ENCODE assay signal across 12 mouse cellular contexts in the genomic region with DNA sequence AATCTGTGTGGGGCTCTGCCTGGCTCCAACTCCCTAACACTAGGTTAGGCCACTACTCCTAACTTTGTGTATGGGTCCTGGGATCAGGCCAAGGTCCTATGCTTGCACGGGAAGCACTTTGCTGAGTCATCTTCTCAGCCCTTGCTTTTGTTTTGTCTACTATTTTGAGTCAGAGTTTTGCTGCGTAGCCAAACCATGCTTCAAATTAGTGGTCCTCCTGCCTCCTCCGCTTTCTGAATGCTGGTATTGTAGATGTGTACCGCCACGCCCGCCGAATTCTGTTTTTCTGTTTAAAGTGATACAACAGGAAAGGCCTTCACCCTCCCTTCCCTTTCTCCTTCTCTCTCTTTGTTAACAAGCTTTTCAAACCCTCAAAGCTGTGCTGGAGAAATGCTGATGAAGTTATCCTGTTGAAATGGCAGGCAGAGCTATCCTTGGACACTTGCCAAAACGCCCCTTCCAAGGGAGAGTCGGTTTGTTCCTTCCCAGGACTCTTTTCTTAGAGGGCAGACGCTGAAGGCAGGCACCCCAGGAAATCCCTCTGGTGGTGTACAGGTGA. TPM values are rescaled to one million over a fixed set of nuclear protein-coding genes. Genes with fewer than 3 reads are reported as not detected.
DNase-seq lines count a peak whose midpoint lies in the region; ATAC-seq and TF ChIP-seq lines count a peak whose summit lies in the region.
"Had no signal": no experiment of that assay in that cellular context is flagged by ENCODE, and none has a peak within 500 bp of the region (broad histone marks: within the 10 kb centered on the region; RNA-seq: fewer than 3 reads in every experiment).

No protein-coding gene starts in this region.

- H3K36me3 ChIP-seq in heart, postnatal 0 days (replicated peaks; ENCODE audit: control insufficient read depth, insufficient read depth, low read length), result no peaks in the 10 kb centered on the region
- H3K36me3 ChIP-seq in neural tube, embryonic 11.5 days (ENCODE audit: control insufficient read depth, insufficient read depth, low read length), result no peaks in the 10 kb centered on the region
- no peaks in the 10 kb centered on the region for H3K36me3 ChIP-seq in forebrain, embryonic 10.5 days (replicated peaks)
- H3K36me3 ChIP-seq: limb, embryonic 12.5 days had no signal

- H3K9me3 ChIP-seq in heart, postnatal 0 days (replicated peaks; ENCODE audit: control insufficient read depth, low read length), result no peaks in the 10 kb centered on the region
- H3K9me3 ChIP-seq in neural tube, embryonic 11.5 days (ENCODE audit: control insufficient read depth, low read length), result no peaks in the 10 kb centered on the region
- no peaks in the 10 kb centered on the region for H3K9me3 ChIP-seq in forebrain, embryonic 10.5 days
- H3K9me3 ChIP-seq: limb, embryonic 12.5 days had no signal

- H3K4me1 ChIP-seq in heart, postnatal 0 days (ENCODE audit: control insufficient read depth, insufficient read depth), result no peaks in the 10 kb centered on the region
- no peaks in the 10 kb centered on the region for H3K4me1 ChIP-seq in neural tube, embryonic 11.5 days (ENCODE audit: control insufficient read depth, insufficient read depth, low read length)
- H3K4me1 ChIP-seq in forebrain, embryonic 10.5 days, result peaks cover 48% of the 10 kb centered on the region

- peak; percentile 14 for DNase-seq in heart, postnatal 0 days (ENCODE audit: low spot score)
- DNase-seq in heart, adult 9 months (ENCODE audit: low spot score in 2 of 2), result no peak
- peak; percentile 48 for DNase-seq in neural tube, embryonic 11.5 days (ENCODE audit: low spot score)
- DNase-seq in neural tube, embryonic 10.5 days (ENCODE audit: extremely low spot score, low spot score), result no peak
- DNase-seq in forebrain, embryonic 10.5 days (ENCODE audit: extremely low spot score, low spot score), result no peak
- DNase-seq in ovary, postnatal 36 days (ENCODE audit: low spot score), result peak; percentile 28
- no peak for DNase-seq in gastrocnemius, postnatal 10 days
- DNase-seq: thymus, postnatal 36 days had no signal

- H3K4me2 ChIP-seq in heart, postnatal 0 days (ENCODE audit: low read depth, low read length), result no peak overlapping the region
- no peak overlapping the region for H3K4me2 ChIP-seq in neural tube, embryonic 11.5 days (ENCODE audit: low read depth)
- H3K4me2 ChIP-seq: limb, embryonic 12.5 days had no signal

- ATAC-seq in heart, postnatal 0 days (ENCODE audit: insufficient read depth, low read depth), result peak; percentile 17; the same call in 1 of the 2 replicates
- ATAC-seq in neural tube, embryonic 11.5 days (ENCODE audit: insufficient read depth, low FRiP score, low TSS enrichment), result no peak; the same call in 1 of the 2 replicates
- ATAC-seq in cerebellum, adult (ENCODE audit: insufficient number of reproducible peaks, low FRiP score, low TSS enrichment), result no peak

- H3K9ac ChIP-seq in heart, postnatal 0 days (replicated peaks; ENCODE audit: low read depth, low read length), result no peak overlapping the region
- no peak overlapping the region for H3K9ac ChIP-seq in neural tube, embryonic 11.5 days (ENCODE audit: low read length)
- H3K9ac ChIP-seq: limb, embryonic 12.5 days had no signal

- no peak for TF ChIP-seq EP300 in heart, postnatal 0 days (IDR thresholded peaks at IDR 0.05; ENCODE audit: low read depth)

- no peaks in the 10 kb centered on the region for H3K27me3 ChIP-seq in heart, postnatal 0 days (ENCODE audit: control insufficient read depth, insufficient read depth, low read length)
- no peaks in the 10 kb centered on the region for H3K27me3 ChIP-seq in neural tube, embryonic 11.5 days (ENCODE audit: control insufficient read depth, insufficient read depth, low read length)
- peaks cover 47% of the 10 kb centered on the region for H3K27me3 ChIP-seq in forebrain, embryonic 10.5 days (ENCODE audit: poor library complexity, severe bottlenecking)

- no peak for TF ChIP-seq CTCF in heart, postnatal 0 days (IDR thresholded peaks at IDR 0.05; ENCODE audit: low read depth)

- H3K27ac ChIP-seq in heart, postnatal 0 days (ENCODE audit: low read depth), result no peak overlapping the region
- H3K27ac ChIP-seq in neural tube, embryonic 11.5 days (ENCODE audit: low read depth, low read length), result no peak overlapping the region
- peak overlapping the region; percentile 75 for H3K27ac ChIP-seq in forebrain, embryonic 10.5 days
- H3K27ac ChIP-seq: limb, embryonic 12.5 days had no signal

- 39% methylated on average over 10 of the region's 10 CpGs for WGBS in heart, postnatal 0 days
- WGBS in neural tube, embryonic 11.5 days, result 65% methylated on average over 10 of the region's 10 CpGs
- WGBS in forebrain, embryonic 10.5 days, result 60% methylated on average over 10 of the region's 10 CpGs

- H3K4me3 ChIP-seq in heart, postnatal 0 days (ENCODE audit: low read depth, low read length), result no peak overlapping the region
- H3K4me3 ChIP-seq in neural tube, embryonic 11.5 days (ENCODE audit: low read depth, low read length), result no peak overlapping the region
- no peak overlapping the region for H3K4me3 ChIP-seq in forebrain, embryonic 10.5 days
- H3K4me3 ChIP-seq: limb, embryonic 12.5 days had no signal

RNA-seq across cellular contexts. Expression of a gene that starts 49.1 kb away (rescaled TPM):
- not detected in 2 replicates for total RNA-seq in heart, postnatal 0 days (2014; rRNA removed; ENCODE audit: low replicate concordance)
- polyA plus RNA-seq in heart, postnatal 0 days (2015; fragmentation: Nextera tagmentation; extraction: Ambion mirVana), result not detected in 2 replicates
- 0.14 TPM in 1 of 2 replicates, not detected in the other for polyA plus RNA-seq in neural tube, embryonic 11.5 days (2014; fragmentation: Nextera tagmentation; extraction: Ambion mirVana)
- polyA plus RNA-seq in forebrain, embryonic 10.5 days (2016; fragmentation: Nextera tagmentation; extraction: Ambion mirVana), result not detected in 2 replicates
- total RNA-seq in gastrocnemius, postnatal 10 days (2021), result not detected
- total RNA-seq: common myeloid progenitor, adult 5-6 weeks; MEL had no signal
- polyA plus RNA-seq: limb, embryonic 12.5 days had no signal

RNA-seq across cellular contexts. Expression of a gene that starts 57.9 kb away (rescaled TPM):
- total RNA-seq in heart, postnatal 0 days (2014; rRNA removed; ENCODE audit: low replicate concordance), result 3.1 and 4.0 TPM in 2 replicates
- 2.0 and 2.2 TPM in 2 replicates for polyA plus RNA-seq in heart, postnatal 0 days (2015; fragmentation: Nextera tagmentation; extraction: Ambion mirVana)
- 0.97 and 1.3 TPM in 2 replicates for polyA plus RNA-seq in neural tube, embryonic 11.5 days (2014; fragmentation: Nextera tagmentation; extraction: Ambion mirVana)
- 0.31 and 0.41 TPM in 2 replicates for polyA plus RNA-seq in forebrain, embryonic 10.5 days (2016; fragmentation: Nextera tagmentation; extraction: Ambion mirVana)
- 10 to 100 TPM in 1 of 2 experiments, 1 to 10 TPM in 1; 8.2 to 10.6 TPM for total RNA-seq in gastrocnemius, postnatal 10 days (2021)

Comparison
In these comparisons a context has a peak if more than half of its experiments do, and no peak if none do; other contexts are left out.
1. DNase-seq: peak in heart, postnatal 0 days (single experiment), neural tube, embryonic 11.5 days (single experiment) and ovary, postnatal 36 days (single experiment); none in heart, adult 9 months (0 of 2), neural tube, embryonic 10.5 days (single experiment), forebrain, embryonic 10.5 days (single experiment) and gastrocnemius, postnatal 10 days (single experiment).